ENCODE assay signal across 31 mouse cellular contexts in the genomic region with DNA sequence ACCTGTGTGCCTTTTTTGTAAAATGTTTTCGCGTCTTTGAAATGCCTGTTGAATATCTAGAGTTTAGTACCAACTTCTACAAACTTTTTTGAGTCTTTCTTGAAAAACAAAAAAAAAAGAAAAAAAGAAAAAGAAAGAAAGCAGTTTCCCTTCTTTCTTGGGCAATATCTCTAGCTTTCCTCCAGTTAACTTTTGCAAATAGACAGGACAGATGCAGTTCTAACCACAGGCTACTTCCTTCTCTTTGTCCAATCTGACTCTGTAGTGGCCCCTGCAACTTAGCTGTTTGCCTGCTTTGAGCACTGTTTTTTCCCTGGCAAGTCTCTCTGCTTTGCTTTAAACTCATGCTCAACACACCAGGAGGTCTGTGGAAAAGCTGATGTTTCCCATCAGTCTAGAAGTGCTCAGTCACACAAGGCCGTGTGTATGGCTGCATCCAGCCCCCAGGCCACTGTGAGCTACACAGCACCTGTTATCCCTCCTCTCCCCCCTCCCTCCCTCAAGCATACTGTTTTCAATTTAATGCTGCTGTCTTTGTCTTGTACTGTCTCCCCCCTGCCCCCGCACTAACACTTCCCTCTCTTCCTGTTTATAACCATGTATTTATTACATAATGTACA.
A peak's percentile ranks its signal among the peaks of the same experiment; 100 is the strongest.
DNase-seq lines count a peak whose midpoint lies in the region; ATAC-seq and TF ChIP-seq lines count a peak whose summit lies in the region.
"Had no signal": no experiment of that assay in that cellular context is flagged by ENCODE, and none has a peak within 500 bp of the region (broad histone marks: within the 10 kb centered on the region; RNA-seq: fewer than 3 reads in every experiment).

No protein-coding gene starts in this region.

- no peak for TF ChIP-seq POLR2A in ES-Bruce4 (IDR thresholded peaks at IDR 0.05; ENCODE audit: insufficient read depth, low read length)
- no peak for TF ChIP-seq POLR2A in bone marrow, adult 2 months (IDR thresholded peaks at IDR 0.05; ENCODE audit: borderline replicate concordance, control insufficient read depth, low read depth, low read length)

- ATAC-seq in limb, embryonic 11.5 days (ENCODE audit: insufficient number of reproducible peaks, low FRiP score, low TSS enrichment, low read depth): no peak
- ATAC-seq in megakaryocyte, adult 5-6 weeks (ENCODE audit: poor library complexity, severe bottlenecking): peak; percentile 18; the same call in 1 of the 2 replicates
- ATAC-seq in activated CD4-positive, CD25-positive, alpha-beta regulatory T cell, adult 4 months: no peak
- ATAC-seq: forebrain, postnatal 0 days; midbrain, embryonic 15.5 days had no signal

- H3K9me3 ChIP-seq in limb, embryonic 11.5 days (ENCODE audit: control insufficient read depth, low read length): no peaks in the 10 kb centered on the region
- no peaks in the 10 kb centered on the region for H3K9me3 ChIP-seq in limb, embryonic 10.5 days (replicated peaks)
- no peaks in the 10 kb centered on the region for H3K9me3 ChIP-seq in ES-Bruce4 (replicated peaks; ENCODE audit: control insufficient read depth, insufficient read depth, low read length, poor library complexity, severe bottlenecking)
- H3K9me3 ChIP-seq: embryonic facial prominence, embryonic 13.5 days; forebrain, embryonic 12.5 days; heart, embryonic 12.5 days; midbrain, embryonic 15.5 days; neural tube, embryonic 12.5 days had no signal

- H3K4me2 ChIP-seq in limb, embryonic 11.5 days (ENCODE audit: low read depth, severe bottlenecking): no peak overlapping the region
- H3K4me2 ChIP-seq: embryonic facial prominence, embryonic 13.5 days; forebrain, embryonic 12.5 days; heart, embryonic 12.5 days; hindbrain, embryonic 14.5 days; lung, embryonic 14.5 days; midbrain, embryonic 15.5 days; neural tube, embryonic 12.5 days had no signal

- 0 out of 2 replicates have a peak, but pooled peaks have one; percentile 30 for TF ChIP-seq EP300 in ES-Bruce4 (IDR thresholded peaks at IDR 0.05; ENCODE audit: insufficient read depth, low read depth, low read length)

- H3K4me1 ChIP-seq in limb, embryonic 11.5 days (ENCODE audit: control insufficient read depth, insufficient read depth, low read length): peaks cover 2% of the 10 kb centered on the region; the same call in 1 of the 2 replicates
- H3K4me1 ChIP-seq in limb, embryonic 10.5 days: 0 out of 2 replicates have a peak, but pooled peaks cover 3% of the 10 kb centered on the region
- H3K4me1 ChIP-seq in ES-Bruce4 (ENCODE audit: control insufficient read depth, insufficient read depth, low read length): peaks cover 2% of the 10 kb centered on the region
- peaks cover 5% of the 10 kb centered on the region for H3K4me1 ChIP-seq in bone marrow, adult 2 months (ENCODE audit: control insufficient read depth, insufficient read depth, low read length)
- H3K4me1 ChIP-seq: embryonic facial prominence, embryonic 13.5 days; forebrain, embryonic 12.5 days; midbrain, embryonic 15.5 days; neural tube, embryonic 12.5 days had no signal

- TF ChIP-seq CTCF in ES-Bruce4 (IDR thresholded peaks at IDR 0.05; ENCODE audit: low read depth, low read length): no peak
- TF ChIP-seq CTCF in bone marrow, adult 2 months (IDR thresholded peaks at IDR 0.05; ENCODE audit: control insufficient read depth, insufficient read depth, low read length): no peak

- H3K27ac ChIP-seq in limb, embryonic 11.5 days (replicated peaks; ENCODE audit: low read depth, low read length): no peak overlapping the region
- no peak overlapping the region for H3K27ac ChIP-seq in limb, embryonic 10.5 days
- no peak overlapping the region for H3K27ac ChIP-seq in ES-Bruce4 (ENCODE audit: insufficient read depth, low read length)
- H3K27ac ChIP-seq in bone marrow, adult 2 months (ENCODE audit: control insufficient read depth, insufficient read depth, low read depth, low read length, poor library complexity): peak overlapping the region; percentile 69
- H3K27ac ChIP-seq: embryonic facial prominence, embryonic 13.5 days; forebrain, embryonic 12.5 days; heart, adult 2 months; hindbrain, embryonic 14.5 days; layer of hippocampus, adult 2 months; left cerebral cortex, adult 2 months; liver, embryonic 14.5 days; midbrain, embryonic 15.5 days; neural tube, embryonic 12.5 days had no signal

- no peak overlapping the region for H3K4me3 ChIP-seq in limb, embryonic 11.5 days (ENCODE audit: low read depth, low read length)
- H3K4me3 ChIP-seq in limb, embryonic 10.5 days: no peak overlapping the region
- H3K4me3 ChIP-seq in ES-Bruce4 (ENCODE audit: low read depth, low read length): no peak overlapping the region
- H3K4me3 ChIP-seq in bone marrow, adult 2 months (replicated peaks; ENCODE audit: control insufficient read depth, low read depth, low read length): no peak overlapping the region
- H3K4me3 ChIP-seq: embryonic facial prominence, embryonic 13.5 days; forebrain, embryonic 12.5 days; heart, adult 2 months; heart, embryonic 12.5 days; layer of hippocampus, adult 2 months; left cerebral cortex, adult 2 months; midbrain, embryonic 15.5 days; neural tube, embryonic 12.5 days had no signal

- H3K36me3 ChIP-seq in limb, embryonic 11.5 days (ENCODE audit: control insufficient read depth, insufficient read depth, low read length): no peaks in the 10 kb centered on the region
- peaks cover 5% of the 10 kb centered on the region; the same call in 1 of the 2 replicates for H3K36me3 ChIP-seq in limb, embryonic 10.5 days
- no peaks in the 10 kb centered on the region for H3K36me3 ChIP-seq in ES-Bruce4 (ENCODE audit: control insufficient read depth, insufficient read depth, low read length, poor library complexity, severe bottlenecking)
- H3K36me3 ChIP-seq: G1E had no signal

- no peak overlapping the region for H3K9ac ChIP-seq in limb, embryonic 11.5 days (ENCODE audit: low read length)
- no peak overlapping the region for H3K9ac ChIP-seq in ES-Bruce4 (ENCODE audit: low read depth, poor library complexity, severe bottlenecking)
- H3K9ac ChIP-seq: embryonic facial prominence, embryonic 13.5 days; forebrain, embryonic 12.5 days; forebrain, postnatal 0 days; heart, embryonic 12.5 days; hindbrain, embryonic 14.5 days; liver, embryonic 14.5 days; lung, embryonic 14.5 days; midbrain, embryonic 15.5 days; neural tube, embryonic 12.5 days had no signal

- no peaks in the 10 kb centered on the region for H3K27me3 ChIP-seq in limb, embryonic 11.5 days (ENCODE audit: control insufficient read depth, insufficient read depth, low read length)
- H3K27me3 ChIP-seq in limb, embryonic 10.5 days (ENCODE audit: low read depth, poor library complexity, severe bottlenecking): no peaks in the 10 kb centered on the region
- H3K27me3 ChIP-seq in ES-Bruce4 (ENCODE audit: control insufficient read depth, insufficient read depth, low read length, poor library complexity, severe bottlenecking): no peaks in the 10 kb centered on the region
- H3K27me3 ChIP-seq: CH12.LX; embryonic facial prominence, embryonic 13.5 days; forebrain, embryonic 12.5 days; heart, embryonic 12.5 days; midbrain, embryonic 15.5 days; neural tube, embryonic 12.5 days had no signal

- DNase-seq in limb, embryonic 11.5 days (ENCODE audit: low spot score): peak; percentile 9
- no peak for DNase-seq in limb, embryonic 10.5 days (ENCODE audit: low spot score)
- no peak for DNase-seq in frontal cortex, postnatal 25 days (ENCODE audit: low spot score in 2 of 2)
- no peak for DNase-seq in adrenal gland, adult 18-20 months (ENCODE audit: low spot score in 2 of 2)
- DNase-seq: adrenal gland, postnatal 25 days; cerebellum, adult 2 months; cerebellum, postnatal 14 days; forebrain, postnatal 0 days; gastrocnemius, postnatal 14 days; heart, adult 2 months; kidney, adult 11 months; kidney, postnatal 25 days; liver; lung, embryonic 14.5 days; right cerebral cortex, postnatal 4 days; thymus, postnatal 4 days had no signal

- 71% methylated on average over 4 of the region's 4 CpGs for WGBS in limb, embryonic 11.5 days
- WGBS in limb, embryonic 10.5 days: 87% methylated on average over 4 of the region's 4 CpGs
- 49% methylated on average over 4 of the region's 4 CpGs for WGBS in bone marrow, adult 2 months
